Mouse (Mus musculus) megakaryocyte, embryonic 14.5 days (primary cell): ENCODE data around the gene Tcirg1.

Experiments
- FLI1 ChIP-seq: IDR thresholded peaks from 2 replicates; pipeline ENCODE4 v1.6.1; 2012; ENCODE audit warnings: low read length, inconsistent platforms, mixed read lengths
- GATA1 ChIP-seq: IDR thresholded peaks from 3 replicates; pipeline ENCODE4 v1.6.1; 2012; ENCODE audit warnings: mixed read lengths, low read length, inconsistent platforms, borderline replicate concordance

DNA sequence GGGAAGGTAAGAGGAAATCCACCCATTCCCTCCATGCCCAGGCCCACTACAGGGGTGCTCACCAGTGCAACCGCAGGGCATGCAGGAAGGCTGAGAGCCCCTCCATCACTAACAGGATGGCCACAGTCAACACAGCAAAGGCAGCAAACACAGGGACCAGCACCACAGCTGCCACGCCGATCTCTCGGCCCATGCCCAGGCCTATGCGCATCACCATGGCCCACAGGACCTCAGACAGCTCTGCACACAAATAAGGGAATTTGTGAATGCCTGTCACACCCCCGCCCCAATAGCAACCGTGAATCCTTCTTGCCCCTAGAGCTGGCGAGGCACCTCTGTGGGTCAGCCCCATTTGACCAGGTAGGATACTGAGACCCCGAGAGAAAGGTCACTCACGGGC, 10.7 kb downstream of the Tcirg1 start:
- TF ChIP-seq GATA1: no peak
- no peak for TF ChIP-seq FLI1
